Mouse (Mus musculus) mammary gland, adult 2 months (tissue): Measurements from ENCODE around the gene Dock9. TPM values are rescaled to one million over a fixed set of nuclear protein-coding genes. Genes with fewer than 3 reads are reported as not detected.

Experiments
- polyA plus RNA-seq: library from polyadenylated mRNA; depleted of rRNA; stranded (reverse); fragments of >200 nt; gene quantifications from 2 replicates; pipeline ENCODE4 v1.2.3, GENCODE M21; 2012; ENCODE audit warnings: low replicate concordance; rRNA removed

Gene Dock9
- 20.4 and 33.5 TPM in 2 replicates for polyA plus RNA-seq

GRCm38 (mm10) chr14:121797457-121798410, at the start of gene Dock9:
Dock9 (minus strand) TSS chr14:121797837.

GRCm38 (mm10) chr14:121504781-121505484, 292.7 kb downstream of the Dock9 start, which contains the start of gene Slc15a1:
Slc15a1 (minus strand) TSS chr14:121505252.

Other genes with a start within 250 kb of the Dock9 start
- gene Ubac2, start 80.8 kb upstream of the Dock9 start, polyA plus RNA-seq = 54.6 and 61.3 TPM in 2 replicates
- 40.9 and 46.8 TPM in 2 replicates for gene Gpr18, start 117.9 kb upstream of the Dock9 start, polyA plus RNA-seq
- gene Gpr183, start 167.4 kb upstream of the Dock9 start, polyA plus RNA-seq = 10.6 and 14.9 TPM in 2 replicates
- 0.30 and 0.36 TPM in 2 replicates for gene Timm8a2, start 236.8 kb upstream of the Dock9 start, polyA plus RNA-seq